Mouse (Mus musculus) neural tube, embryonic 11.5 days (tissue): ENCODE measurements at regions not wholly inside any gene's neighbourhood (a gene's known extent, or its start where the extent isn't known, plus 50 kb on each side); places are given as distances from the start of the nearest gene placed in this dataset.

Experiments
- ATAC-seq: fragments of 200-750 bp; cut with Nextera tagmentation; 2 replicates; pipeline ENCODE4 v1.8.0; 2017; ENCODE audit warnings: moderate number of reproducible peaks, mild to moderate bottlenecking, moderate TSS enrichment, moderate library complexity; ENCODE audit not compliant: insufficient read depth, low FRiP score, low TSS enrichment
- DNase-seq: peaks from one replicate; pipeline ENCODE4 v3.0.0-alpha.2; 2015; ENCODE audit warnings: low spot score
- H3K27ac ChIP-seq: fragments of 300-500 bp; sonication (generic); 2 replicates; pipeline ENCODE4 v1.5.1; 2014; ENCODE audit warnings: low read depth, mild to moderate bottlenecking, low read length
- H3K27me3 ChIP-seq: fragments of 300-500 bp; sonication (generic); 2 replicates; pipeline ENCODE4 v1.6.1; 2014; ENCODE audit warnings: mild to moderate bottlenecking, low read length, mixed read lengths; ENCODE audit not compliant: control insufficient read depth, insufficient read depth
- H3K36me3 ChIP-seq: fragments of 300-500 bp; sonication (generic); 2 replicates; pipeline ENCODE4 v1.6.1; 2014; ENCODE audit warnings: mild to moderate bottlenecking, low read length, moderate library complexity, mixed read lengths; ENCODE audit not compliant: control insufficient read depth, insufficient read depth
- H3K4me1 ChIP-seq: fragments of 300-500 bp; sonication (generic); 2 replicates; pipeline ENCODE4 v1.6.1; 2014; ENCODE audit warnings: low read length, mixed read lengths; ENCODE audit not compliant: control insufficient read depth, insufficient read depth
- H3K4me2 ChIP-seq: fragments of 300-500 bp; sonication (generic); 2 replicates; pipeline ENCODE4 v1.6.1; 2014; ENCODE audit warnings: low read depth, mild to moderate bottlenecking, moderate library complexity
- H3K4me3 ChIP-seq: fragments of 300-500 bp; sonication (generic); 2 replicates; pipeline ENCODE4 v1.5.1; 2014; ENCODE audit warnings: low read depth, low read length
- H3K9ac ChIP-seq: fragments of 300-500 bp; sonication (generic); 2 replicates; pipeline ENCODE4 v1.6.1; 2014; ENCODE audit warnings: mild to moderate bottlenecking, low read length
- H3K9me3 ChIP-seq: fragments of 300-500 bp; sonication (generic); 2 replicates; pipeline ENCODE4 v1.6.1; 2016; ENCODE audit warnings: low read length; ENCODE audit not compliant: control insufficient read depth
- WGBS: fragments of 180-500 bp; shearing (Covaris S2); extraction: QIAGEN DNeasy Blood & Tissue Kit; methylation state at CpG from one replicate; pipeline ENCODE4 v1.1.7; 2014; 5-methylcytosine and 5-hydroxymethylcytosine counted together

DNA sequence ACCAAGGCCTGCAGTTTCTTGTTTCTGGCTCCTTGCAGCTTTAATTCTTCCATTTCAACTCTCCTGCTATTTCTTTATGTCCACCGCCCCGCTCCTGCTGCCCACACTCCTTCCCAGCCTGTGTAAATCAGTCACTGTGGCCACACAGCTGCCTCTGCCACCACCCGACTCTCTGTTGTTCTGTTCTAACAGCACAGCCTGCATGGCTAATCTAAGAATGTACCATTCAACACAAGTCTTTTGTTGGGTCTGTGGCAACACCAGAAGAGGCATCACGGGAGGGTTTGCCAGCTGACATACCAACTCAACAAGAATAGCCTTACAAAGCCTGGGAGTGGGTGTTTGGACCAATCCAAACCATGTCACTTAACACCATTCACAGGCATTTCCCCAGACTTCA is 264.9 kb upstream of the Pum3 start:
- no peak overlapping the region for H3K4me2 ChIP-seq
- DNase-seq (no peak), ATAC-seq (peak; percentile 67; the same call in 1 of the 2 replicates)
- H3K27ac ChIP-seq: no peak overlapping the region
- H3K9ac ChIP-seq: no peak overlapping the region
- H3K9me3 ChIP-seq: no peaks in the 10 kb centered on the region
- no peak overlapping the region for H3K4me3 ChIP-seq
- H3K4me1 ChIP-seq: no peaks in the 10 kb centered on the region
- WGBS: 58% methylated on average over 4 of the region's 4 CpGs
- H3K27me3 ChIP-seq: no peaks in the 10 kb centered on the region
- H3K36me3 ChIP-seq: no peaks in the 10 kb centered on the region

DNA sequence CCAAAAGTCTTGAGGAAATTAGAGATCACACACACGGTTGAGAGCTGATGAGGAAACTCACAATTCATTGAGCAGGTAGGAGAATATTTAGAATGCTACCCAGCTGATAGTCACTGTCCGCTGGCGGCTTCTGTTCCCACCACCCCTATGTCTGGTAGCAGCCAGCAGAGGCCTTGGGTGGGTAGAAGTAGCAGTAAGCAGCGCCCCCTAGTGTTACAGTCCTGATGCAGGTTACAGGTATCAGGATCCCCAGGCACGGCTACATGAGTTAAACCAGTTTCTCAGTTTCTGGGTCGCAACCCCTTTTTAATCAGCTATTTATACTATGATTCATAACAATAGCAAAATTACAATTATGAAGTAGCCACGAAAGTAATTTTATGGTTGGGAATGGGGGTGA is 264.1 kb upstream of the Pum3 start:
- H3K27ac ChIP-seq: no peak overlapping the region
- no peak for ATAC-seq
- no peaks in the 10 kb centered on the region for H3K4me1 ChIP-seq
- H3K27me3 ChIP-seq: no peaks in the 10 kb centered on the region
- no peaks in the 10 kb centered on the region for H3K36me3 ChIP-seq
- no peak overlapping the region for H3K4me2 ChIP-seq
- WGBS: 77% methylated on average over 7 of the region's 7 CpGs
- no peak overlapping the region for H3K9ac ChIP-seq
- DNase-seq: no peak
- H3K9me3 ChIP-seq: no peaks in the 10 kb centered on the region
- no peak overlapping the region for H3K4me3 ChIP-seq

DNA sequence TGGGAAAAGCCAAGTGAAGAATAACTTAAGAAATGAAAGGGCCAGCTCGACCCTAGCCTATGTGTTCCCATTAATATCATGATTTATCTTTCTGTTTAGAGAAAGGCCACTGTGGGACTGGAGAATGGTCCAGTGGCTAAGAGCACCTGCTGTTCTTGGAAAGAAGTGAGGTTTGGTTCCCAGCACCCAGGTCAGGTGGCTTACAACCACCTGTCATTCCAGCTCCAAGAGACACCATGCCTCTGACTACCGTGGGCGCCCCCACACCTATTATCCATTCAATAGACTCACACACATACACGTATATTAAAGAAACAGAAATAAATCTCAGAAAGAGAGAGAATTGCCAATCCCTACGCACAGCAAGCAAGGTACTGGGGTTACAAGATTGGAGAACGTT is 263.3 kb upstream of the Pum3 start:
- H3K27me3 ChIP-seq: no peaks in the 10 kb centered on the region
- WGBS: 91% methylated on average over 6 of the region's 6 CpGs
- H3K36me3 ChIP-seq: no peaks in the 10 kb centered on the region
- no peak for DNase-seq
- no peaks in the 10 kb centered on the region for H3K4me1 ChIP-seq
- H3K4me3 ChIP-seq: no peak overlapping the region
- H3K27ac ChIP-seq: no peak overlapping the region
- no peak overlapping the region for H3K9ac ChIP-seq
- no peak for ATAC-seq
- H3K4me2 ChIP-seq: no peak overlapping the region
- H3K9me3 ChIP-seq: no peaks in the 10 kb centered on the region

DNA sequence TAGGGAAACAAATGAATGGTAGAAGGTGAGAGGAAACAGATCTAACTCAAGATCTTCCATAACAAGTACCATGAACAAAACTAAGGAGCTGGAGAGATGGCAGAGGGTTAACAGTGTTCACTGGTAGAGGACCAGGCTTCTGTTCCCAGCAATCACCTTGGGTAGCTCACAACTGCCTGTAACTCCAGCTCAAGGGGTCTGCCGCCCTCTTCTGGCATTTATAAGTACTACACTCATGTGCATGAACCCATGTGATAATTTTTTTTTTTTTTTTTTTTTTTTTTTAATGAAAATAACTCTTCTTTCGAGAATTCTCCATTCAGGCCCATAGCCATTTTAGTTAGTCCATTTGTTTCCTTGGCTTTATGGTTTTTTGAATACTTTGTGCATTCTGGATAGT is 253.8 kb upstream of the Pum3 start:
- Histone ChIP-seq H3K4me3 (no peak overlapping the region), H3K4me1 (no peaks in the 10 kb centered on the region), H3K9me3 (no peaks in the 10 kb centered on the region), H3K9ac (no peak overlapping the region), H3K4me2 (no peak overlapping the region), H3K27ac (no peak overlapping the region), H3K36me3 (no peaks in the 10 kb centered on the region), H3K27me3 (no peaks in the 10 kb centered on the region)
- 54% methylated on average over 2 of the region's 2 CpGs for WGBS
- ATAC-seq (no peak), DNase-seq (no peak)

DNA sequence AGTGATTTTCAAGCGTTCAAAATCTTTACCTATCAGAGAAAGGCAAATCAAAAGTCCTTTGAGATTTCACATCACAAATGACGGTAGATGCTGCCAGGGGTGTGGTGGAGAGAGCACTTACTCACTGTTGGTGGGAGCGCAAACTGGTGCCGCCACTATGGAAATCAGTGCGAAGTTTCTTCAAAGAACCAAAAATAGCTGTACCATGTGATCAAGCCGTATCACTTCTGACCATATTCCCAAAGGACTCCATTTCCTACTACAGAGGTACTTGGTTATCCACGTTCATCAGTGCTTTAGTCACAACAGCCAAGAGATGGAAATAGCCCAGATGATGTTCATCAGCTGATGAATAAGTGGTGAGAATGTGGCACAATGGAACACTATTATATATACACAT is 249.8 kb upstream of the Pum3 start:
- ATAC-seq: no peak
- no peak overlapping the region for H3K4me2 ChIP-seq
- WGBS: 89% methylated on average over 7 of the region's 7 CpGs

DNA sequence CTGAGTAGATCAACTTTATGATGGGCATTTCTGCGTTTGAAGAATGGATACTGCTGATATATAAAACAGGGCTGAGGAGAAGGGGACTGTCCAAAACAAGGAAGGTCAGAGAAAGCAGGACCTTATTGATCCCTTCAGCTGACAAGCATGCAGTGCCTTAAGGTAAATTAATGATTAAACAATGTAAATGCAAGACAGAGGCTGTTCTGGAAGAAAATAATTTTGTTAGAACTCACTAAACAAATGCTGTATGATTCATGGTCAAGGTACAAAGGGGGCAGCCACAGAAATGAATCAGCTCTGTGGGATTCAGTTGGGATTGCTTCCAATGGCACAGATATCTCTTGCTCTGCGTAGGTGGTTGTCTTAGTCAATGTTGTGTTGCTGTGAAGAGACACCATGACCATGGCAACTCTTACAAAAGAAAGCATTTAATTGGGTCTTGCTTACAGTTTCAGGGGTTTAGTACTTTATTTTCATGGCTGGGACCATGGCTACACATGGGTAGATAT is 243.1 kb upstream of the Pum3 start:
- H3K9me3 ChIP-seq: no peaks in the 10 kb centered on the region
- no peaks in the 10 kb centered on the region for H3K27me3 ChIP-seq
- no peak overlapping the region for H3K4me2 ChIP-seq
- H3K9ac ChIP-seq: no peak overlapping the region
- no peak overlapping the region for H3K27ac ChIP-seq
- no peaks in the 10 kb centered on the region for H3K4me1 ChIP-seq
- no peak overlapping the region for H3K4me3 ChIP-seq
- H3K36me3 ChIP-seq: no peaks in the 10 kb centered on the region
- ATAC-seq (no peak), DNase-seq (no peak)
- WGBS: 88% methylated on average over 2 of the region's 2 CpGs

More for the DNA sequence above, 249.8 kb upstream of the Pum3 start:
- Histone ChIP-seq H3K9ac (no peak overlapping the region), H3K27me3 (no peaks in the 10 kb centered on the region), H3K4me1 (no peaks in the 10 kb centered on the region), H3K4me3 (no peak overlapping the region), H3K36me3 (no peaks in the 10 kb centered on the region), H3K9me3 (no peaks in the 10 kb centered on the region), H3K27ac (no peak overlapping the region)
- DNase-seq: no peak

DNA sequence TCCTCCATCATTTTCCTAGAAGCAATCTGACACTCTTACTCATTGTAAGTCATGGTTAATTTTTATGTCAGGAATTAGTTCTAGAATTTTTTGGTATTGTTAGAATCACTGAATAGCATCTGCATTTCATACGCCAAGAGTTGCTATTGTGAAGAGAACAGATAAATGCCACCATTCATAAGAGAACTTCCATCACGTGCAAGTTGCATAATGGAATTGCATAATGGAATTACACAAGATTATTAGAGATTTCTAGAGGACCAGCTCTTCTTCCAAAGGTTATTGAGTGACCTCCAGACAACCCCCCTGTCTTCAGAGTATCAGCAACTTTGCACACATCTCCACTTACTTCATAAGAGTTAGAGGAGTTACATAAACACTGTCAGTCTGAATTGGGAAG is 233.7 kb upstream of the Pum3 start:
- no peak overlapping the region for H3K4me2 ChIP-seq
- ATAC-seq (no peak), DNase-seq (no peak)
- H3K27me3 ChIP-seq: no peaks in the 10 kb centered on the region
- no peak overlapping the region for H3K4me3 ChIP-seq
- H3K9me3 ChIP-seq: no peaks in the 10 kb centered on the region
- no peaks in the 10 kb centered on the region for H3K36me3 ChIP-seq
- H3K4me1 ChIP-seq: no peaks in the 10 kb centered on the region
- H3K27ac ChIP-seq: no peak overlapping the region
- 80% methylated on average over 2 of the region's 2 CpGs for WGBS
- no peak overlapping the region for H3K9ac ChIP-seq

DNA sequence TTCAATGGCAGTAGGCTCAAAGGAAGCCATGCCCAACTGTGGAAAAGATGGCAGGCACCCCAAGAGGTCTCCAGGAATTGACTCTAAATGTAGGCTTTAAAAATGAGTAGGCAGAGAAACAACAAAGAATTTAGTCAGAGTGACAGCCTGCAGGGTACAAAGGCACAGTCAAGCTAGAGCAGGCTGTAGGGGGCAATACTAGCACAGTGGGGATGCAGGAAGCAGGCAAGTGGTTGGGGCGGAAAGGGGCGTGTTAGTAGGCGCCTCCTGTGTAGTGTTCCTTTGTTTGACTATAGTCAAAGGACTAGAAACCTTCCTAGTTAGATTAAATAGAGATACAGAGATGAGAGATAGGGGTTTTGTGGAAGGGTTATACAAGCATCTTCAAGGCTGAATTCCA is 211.4 kb upstream of the Pum3 start:
- Histone ChIP-seq H3K36me3 (no peaks in the 10 kb centered on the region), H3K9ac (no peak overlapping the region), H3K4me1 (no peaks in the 10 kb centered on the region), H3K4me3 (no peak overlapping the region), H3K9me3 (no peaks in the 10 kb centered on the region), H3K27ac (no peak overlapping the region), H3K27me3 (no peaks in the 10 kb centered on the region), H3K4me2 (no peak overlapping the region)
- 16% methylated on average over 3 of the region's 3 CpGs for WGBS
- DNase-seq: no peak
- no peak for ATAC-seq

DNA sequence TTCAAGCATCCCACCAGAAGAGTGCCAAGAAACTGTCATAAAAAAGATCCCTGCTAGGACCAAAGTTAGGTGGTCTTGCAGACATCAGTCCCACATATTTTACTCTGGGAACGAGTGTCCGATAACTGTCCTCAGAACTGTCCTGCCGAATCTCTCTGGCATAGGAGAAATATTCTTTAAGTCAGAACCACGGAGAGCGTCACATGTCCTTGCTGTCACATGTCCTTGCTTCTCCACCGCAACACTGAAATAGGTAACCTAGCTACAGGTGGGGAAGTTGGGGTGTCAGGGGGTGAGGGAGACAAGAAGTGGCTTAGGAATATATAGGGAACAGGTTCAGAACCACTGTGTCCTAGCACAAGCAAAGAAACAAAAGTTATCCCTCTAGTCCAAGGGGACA is 203.5 kb upstream of the Pum3 start:
- WGBS: 75% methylated on average over 6 of the region's 6 CpGs
- H3K27me3 ChIP-seq: no peaks in the 10 kb centered on the region
- no peaks in the 10 kb centered on the region for H3K9me3 ChIP-seq
- H3K4me2 ChIP-seq: no peak overlapping the region
- H3K27ac ChIP-seq: no peak overlapping the region
- no peak for DNase-seq
- no peak for ATAC-seq
- no peaks in the 10 kb centered on the region for H3K36me3 ChIP-seq
- H3K4me3 ChIP-seq: no peak overlapping the region
- no peak overlapping the region for H3K9ac ChIP-seq
- H3K4me1 ChIP-seq: no peaks in the 10 kb centered on the region
